Mouse (Mus musculus) urinary bladder, adult 18-20 months (tissue): ENCODE measurements at regions not wholly inside any gene's neighbourhood (a gene's known extent, or its start where the extent isn't known, plus 50 kb on each side); places are given as distances from the start of the nearest gene placed in this dataset.
"Not testable (repeated sequence)": the region's sequence is repeated elsewhere in the genome, so short reads cannot be mapped to it uniquely, and the experiment has no call there.

ENCODE experiments used
- DNase-seq, 2 experiments: peaks; one replicate each; pipeline ENCODE4 v3.0.0; 2022; ENCODE audit warnings: low spot score in 2 of 2, mixed read lengths in 2 of 2

- not testable (repeated sequence) for DNase-seq
Measured at GRCm38 (mm10) chr13:50906431-50906830, 194.2 kb upstream of the Spin1 start.

GRCm38 (mm10) chr13:50906910-50907309 is 193.8 kb upstream of the Spin1 start:
- DNase-seq: no peak

GRCm38 (mm10) chr13:50912776-50913175 is 187.9 kb upstream of the Spin1 start:
- DNase-seq: not testable (repeated sequence)

- not testable (repeated sequence) for DNase-seq
Measured at GRCm38 (mm10) chr13:50934017-50934416, 166.7 kb upstream of the Spin1 start.

GRCm38 (mm10) chr13:50942561-50942960 is 158.1 kb upstream of the Spin1 start:
- no peak for DNase-seq

- peak; percentile 64 to 81 for DNase-seq
Measured at GRCm38 (mm10) chr13:50949545-50950226, 151.0 kb upstream of the Spin1 start.

GRCm38 (mm10) chr13:50954671-50955070 is 146.0 kb upstream of the Spin1 start:
- DNase-seq: no peak

- DNase-seq: peak in 1 of 2 experiments; percentile 9
Measured at GRCm38 (mm10) chr13:50958051-50958883, 142.4 kb upstream of the Spin1 start.

- DNase-seq: no peak
Measured at GRCm38 (mm10) chr13:50960909-50961308, 139.8 kb upstream of the Spin1 start.

- no peak for DNase-seq
Measured at GRCm38 (mm10) chr13:50964070-50964469, 136.6 kb upstream of the Spin1 start.

GRCm38 (mm10) chr13:50965041-50965440 is 135.6 kb upstream of the Spin1 start:
- not testable (repeated sequence) for DNase-seq

- DNase-seq: no peak
Measured at GRCm38 (mm10) chr13:50965678-50966077, 135.0 kb upstream of the Spin1 start.

GRCm38 (mm10) chr13:50966826-50967225 is 133.9 kb upstream of the Spin1 start:
- DNase-seq: no peak

GRCm38 (mm10) chr13:50973379-50973778 is 127.3 kb upstream of the Spin1 start:
- DNase-seq: no peak

GRCm38 (mm10) chr13:50975306-50975920 is 125.3 kb upstream of the Spin1 start:
- no peak for DNase-seq

GRCm38 (mm10) chr13:50982005-50982404 is 118.7 kb upstream of the Spin1 start:
- DNase-seq: no peak

GRCm38 (mm10) chr13:50982990-50983389 is 117.7 kb upstream of the Spin1 start:
- DNase-seq: no peak

GRCm38 (mm10) chr13:50991726-50992432 is 108.8 kb upstream of the Spin1 start:
- no peak for DNase-seq

GRCm38 (mm10) chr13:50999738-51000137 is 100.9 kb upstream of the Spin1 start:
- DNase-seq: no peak

GRCm38 (mm10) chr13:51004827-51005226 is 95.9 kb upstream of the Spin1 start:
- DNase-seq: no peak

- DNase-seq: no peak
Measured at GRCm38 (mm10) chr13:51010736-51011135, 89.9 kb upstream of the Spin1 start.

GRCm38 (mm10) chr13:51016209-51016608 is 84.5 kb upstream of the Spin1 start:
- DNase-seq: no peak
